In genomic region chr4:154188948-154189347, GRCm38 (mm10) we compare ENCODE assay signal across 14 mouse cellular contexts. TPM values are rescaled to one million over a fixed set of nuclear protein-coding genes. Genes with fewer than 3 reads are reported as not detected.
DNase-seq lines count a peak whose midpoint lies in the region; ATAC-seq lines count a peak whose summit lies in the region.
"Had no signal": no experiment of that assay in that cellular context is flagged by ENCODE, and none has a peak within 500 bp of the region (broad histone marks: within the 10 kb centered on the region; RNA-seq: fewer than 3 reads in every experiment).

No protein-coding gene starts in this region.

- H3K9ac ChIP-seq in kidney, embryonic 16.5 days (replicated peaks; ENCODE audit: low read length): no peak overlapping the region
- H3K9ac ChIP-seq in kidney, embryonic 14.5 days (ENCODE audit: low read depth, low read length): no peak overlapping the region
- no peak overlapping the region for H3K9ac ChIP-seq in hindbrain, embryonic 16.5 days (ENCODE audit: low read depth, low read length)
- H3K9ac ChIP-seq: liver, embryonic 13.5 days; neural tube, embryonic 15.5 days had no signal

- peaks cover 5% of the 10 kb centered on the region; the same call in 1 of the 2 replicates for H3K4me1 ChIP-seq in kidney, embryonic 16.5 days (ENCODE audit: insufficient read depth, low read length)
- H3K4me1 ChIP-seq in kidney, embryonic 14.5 days (ENCODE audit: control insufficient read depth, insufficient read depth, low read length): no peaks in the 10 kb centered on the region
- H3K4me1 ChIP-seq in heart, embryonic 10.5 days: peaks cover 30% of the 10 kb centered on the region
- no peaks in the 10 kb centered on the region for H3K4me1 ChIP-seq in hindbrain, embryonic 16.5 days (ENCODE audit: control insufficient read depth, insufficient read depth, low read depth, low read length)
- H3K4me1 ChIP-seq in midbrain, embryonic 10.5 days: peaks cover 4% of the 10 kb centered on the region; the same call in 1 of the 2 replicates
- H3K4me1 ChIP-seq: neural tube, embryonic 15.5 days had no signal

- WGBS in kidney, embryonic 16.5 days: 45% methylated on average over 8 of the region's 8 CpGs
- WGBS in kidney, embryonic 14.5 days: 51% methylated on average over 8 of the region's 8 CpGs
- 62% methylated on average over 8 of the region's 8 CpGs for WGBS in heart, embryonic 10.5 days
- 71% methylated on average over 8 of the region's 8 CpGs for WGBS in hindbrain, embryonic 16.5 days
- 76% methylated on average over 8 of the region's 8 CpGs for WGBS in midbrain, embryonic 10.5 days

- peak; percentile 29; the same call in 1 of the 2 replicates for ATAC-seq in kidney, embryonic 16.5 days (ENCODE audit: low FRiP score, low TSS enrichment)
- ATAC-seq in kidney, embryonic 14.5 days (ENCODE audit: low FRiP score, low TSS enrichment): no peak
- no peak for ATAC-seq in hindbrain, embryonic 16.5 days
- ATAC-seq: activated CD4-positive, CD25-positive, alpha-beta regulatory T cell, adult 4 months; forebrain, embryonic 16.5 days had no signal

- intact Hi-C loops in heart, postnatal 14 days (cut with DNase I): no loop called here

- no peaks in the 10 kb centered on the region for H3K36me3 ChIP-seq in kidney, embryonic 16.5 days (ENCODE audit: insufficient read depth, low read length)
- no peaks in the 10 kb centered on the region for H3K36me3 ChIP-seq in kidney, embryonic 14.5 days (ENCODE audit: control insufficient read depth, insufficient read depth, low read length)
- no peaks in the 10 kb centered on the region for H3K36me3 ChIP-seq in heart, embryonic 10.5 days
- no peaks in the 10 kb centered on the region for H3K36me3 ChIP-seq in hindbrain, embryonic 16.5 days (ENCODE audit: control insufficient read depth, insufficient read depth, low read length)
- peaks cover 23% of the 10 kb centered on the region for H3K36me3 ChIP-seq in midbrain, embryonic 10.5 days
- H3K36me3 ChIP-seq: liver, embryonic 13.5 days; neural tube, embryonic 15.5 days had no signal

- no peak overlapping the region for H3K4me3 ChIP-seq in kidney, embryonic 16.5 days (ENCODE audit: low read length)
- H3K4me3 ChIP-seq in kidney, embryonic 14.5 days (ENCODE audit: low read length): no peak overlapping the region
- no peak overlapping the region for H3K4me3 ChIP-seq in heart, embryonic 10.5 days
- no peak overlapping the region for H3K4me3 ChIP-seq in hindbrain, embryonic 16.5 days (ENCODE audit: low read length)
- no peak overlapping the region for H3K4me3 ChIP-seq in midbrain, embryonic 10.5 days
- H3K4me3 ChIP-seq: liver, embryonic 13.5 days; neural tube, embryonic 15.5 days had no signal

- DNase-seq in heart, embryonic 10.5 days (ENCODE audit: low spot score): no peak
- peak; percentile 28 to 31 for DNase-seq in heart, postnatal 14 days
- peak; percentile 46 for DNase-seq in lung, postnatal 36 days
- no peak for DNase-seq in yolk sac, embryonic 10.5 days (ENCODE audit: low spot score)
- no peak for DNase-seq in midbrain, embryonic 10.5 days (ENCODE audit: low spot score)
- DNase-seq: cerebellum, adult 2 months; liver, embryonic 13.5 days; thymus, postnatal 4 days had no signal

- H3K9me3 ChIP-seq in kidney, embryonic 16.5 days (ENCODE audit: low read length): no peaks in the 10 kb centered on the region
- no peaks in the 10 kb centered on the region for H3K9me3 ChIP-seq in kidney, embryonic 14.5 days (ENCODE audit: control insufficient read depth, low read length)
- no peaks in the 10 kb centered on the region for H3K9me3 ChIP-seq in heart, embryonic 10.5 days
- H3K9me3 ChIP-seq in hindbrain, embryonic 16.5 days (ENCODE audit: control insufficient read depth, low read length): no peaks in the 10 kb centered on the region
- H3K9me3 ChIP-seq in midbrain, embryonic 10.5 days (replicated peaks): no peaks in the 10 kb centered on the region
- H3K9me3 ChIP-seq: liver, embryonic 13.5 days; neural tube, embryonic 15.5 days had no signal

- no peak overlapping the region for H3K4me2 ChIP-seq in kidney, embryonic 16.5 days (replicated peaks; ENCODE audit: low read depth, low read length)
- no peak overlapping the region for H3K4me2 ChIP-seq in kidney, embryonic 14.5 days (replicated peaks; ENCODE audit: low read depth, low read length)
- no peak overlapping the region for H3K4me2 ChIP-seq in hindbrain, embryonic 16.5 days (ENCODE audit: low read length)
- H3K4me2 ChIP-seq: liver, embryonic 13.5 days; neural tube, embryonic 15.5 days had no signal

- no peaks in the 10 kb centered on the region for H3K27me3 ChIP-seq in kidney, embryonic 16.5 days (ENCODE audit: insufficient read depth, low read length)
- no peaks in the 10 kb centered on the region for H3K27me3 ChIP-seq in kidney, embryonic 14.5 days (ENCODE audit: control insufficient read depth, insufficient read depth, low read length)
- H3K27me3 ChIP-seq in heart, embryonic 10.5 days (ENCODE audit: insufficient read depth, poor library complexity, severe bottlenecking): peaks cover 16% of the 10 kb centered on the region
- H3K27me3 ChIP-seq in hindbrain, embryonic 16.5 days (replicated peaks; ENCODE audit: control insufficient read depth, insufficient read depth, low read length): no peaks in the 10 kb centered on the region
- H3K27me3 ChIP-seq in midbrain, embryonic 10.5 days (ENCODE audit: low read depth, poor library complexity, severe bottlenecking): no peaks in the 10 kb centered on the region
- H3K27me3 ChIP-seq: liver, embryonic 13.5 days; neural tube, embryonic 15.5 days had no signal

- H3K27ac ChIP-seq in kidney, embryonic 16.5 days (ENCODE audit: low read length): no peak overlapping the region
- no peak overlapping the region for H3K27ac ChIP-seq in kidney, embryonic 14.5 days (ENCODE audit: low read depth, low read length)
- H3K27ac ChIP-seq in heart, embryonic 10.5 days: 0 out of 2 replicates have a peak overlapping the region, but pooled peaks have one; percentile 6
- H3K27ac ChIP-seq in hindbrain, embryonic 16.5 days (ENCODE audit: low read depth, low read length): no peak overlapping the region
- no peak overlapping the region for H3K27ac ChIP-seq in midbrain, embryonic 10.5 days (replicated peaks)
- H3K27ac ChIP-seq: liver, embryonic 13.5 days; neural tube, embryonic 15.5 days had no signal

RNA-seq across cellular contexts. Expression of gene Megf6, which starts 18.4 kb away (rescaled TPM):
- 12.3 and 15.7 TPM in 2 replicates for polyA plus RNA-seq in kidney, embryonic 16.5 days (2015; fragmentation: Nextera tagmentation; extraction: Ambion mirVana)
- 7.0 and 12.7 TPM in 2 replicates for polyA plus RNA-seq in kidney, embryonic 14.5 days (2014; fragmentation: Nextera tagmentation; extraction: Ambion mirVana)
- 8.7 and 13.5 TPM in 2 replicates for polyA plus RNA-seq in heart, embryonic 10.5 days (2016; fragmentation: Nextera tagmentation; extraction: Ambion mirVana)
- total RNA-seq in heart, postnatal 14 days (2021): 10 to 100 TPM; 18.2 to 20.6 TPM
- polyA plus RNA-seq in hindbrain, embryonic 16.5 days (2015; fragmentation: Nextera tagmentation; extraction: Ambion mirVana): 10.3 and 11.0 TPM in 2 replicates
- polyA plus RNA-seq in midbrain, embryonic 10.5 days (2016; fragmentation: Nextera tagmentation; extraction: Ambion mirVana): 21.6 and 23.4 TPM in 2 replicates
- polyA plus RNA-seq: activated CD4-positive, CD25-positive, alpha-beta regulatory T cell, adult 4 months had no signal

RNA-seq across cellular contexts. Expression of gene Tprgl, which starts 28.5 kb away (rescaled TPM):
- polyA plus RNA-seq in kidney, embryonic 16.5 days (2015; fragmentation: Nextera tagmentation; extraction: Ambion mirVana): 123 and 136 TPM in 2 replicates
- polyA plus RNA-seq in kidney, embryonic 14.5 days (2014; fragmentation: Nextera tagmentation; extraction: Ambion mirVana): 98.2 and 124 TPM in 2 replicates
- polyA plus RNA-seq in heart, embryonic 10.5 days (2016; fragmentation: Nextera tagmentation; extraction: Ambion mirVana): 125 and 140 TPM in 2 replicates
- total RNA-seq in heart, postnatal 14 days (2021): 100 to 1,000 TPM; 121 to 126 TPM
- polyA plus RNA-seq in hindbrain, embryonic 16.5 days (2015; fragmentation: Nextera tagmentation; extraction: Ambion mirVana): 227 and 242 TPM in 2 replicates
- polyA plus RNA-seq in midbrain, embryonic 10.5 days (2016; fragmentation: Nextera tagmentation; extraction: Ambion mirVana): 120 and 129 TPM in 2 replicates

RNA-seq across cellular contexts. Expression of gene Wrap73, which starts 46.8 kb away (rescaled TPM):
- polyA plus RNA-seq in kidney, embryonic 16.5 days (2015; fragmentation: Nextera tagmentation; extraction: Ambion mirVana): 41.8 and 46.0 TPM in 2 replicates
- 37.7 and 41.7 TPM in 2 replicates for polyA plus RNA-seq in kidney, embryonic 14.5 days (2014; fragmentation: Nextera tagmentation; extraction: Ambion mirVana)
- polyA plus RNA-seq in heart, embryonic 10.5 days (2016; fragmentation: Nextera tagmentation; extraction: Ambion mirVana): 27.7 and 33.2 TPM in 2 replicates
- 10 to 100 TPM; 12.6 to 13.5 TPM for total RNA-seq in heart, postnatal 14 days (2021)
- 45.2 and 45.4 TPM in 2 replicates for polyA plus RNA-seq in hindbrain, embryonic 16.5 days (2015; fragmentation: Nextera tagmentation; extraction: Ambion mirVana)
- polyA plus RNA-seq in midbrain, embryonic 10.5 days (2016; fragmentation: Nextera tagmentation; extraction: Ambion mirVana): 47.2 and 53.1 TPM in 2 replicates

RNA-seq across cellular contexts. Expression of gene Trp73, which starts 48.9 kb away (rescaled TPM):
- polyA plus RNA-seq in kidney, embryonic 16.5 days (2015; fragmentation: Nextera tagmentation; extraction: Ambion mirVana): 0.31 and 0.44 TPM in 2 replicates
- 0.23 and 0.80 TPM in 2 replicates for polyA plus RNA-seq in kidney, embryonic 14.5 days (2014; fragmentation: Nextera tagmentation; extraction: Ambion mirVana)
- 0.09 TPM in 1 of 2 replicates, not detected in the other for polyA plus RNA-seq in heart, embryonic 10.5 days (2016; fragmentation: Nextera tagmentation; extraction: Ambion mirVana)
- total RNA-seq in heart, postnatal 14 days (2021): under 1 TPM; 0.05 to 0.07 TPM
- 0.84 and 1.3 TPM in 2 replicates for polyA plus RNA-seq in hindbrain, embryonic 16.5 days (2015; fragmentation: Nextera tagmentation; extraction: Ambion mirVana)
- polyA plus RNA-seq in midbrain, embryonic 10.5 days (2016; fragmentation: Nextera tagmentation; extraction: Ambion mirVana): 0.30 and 0.36 TPM in 2 replicates
- polyA plus RNA-seq: activated CD4-positive, CD25-positive, alpha-beta regulatory T cell, adult 4 months; liver, embryonic 13.5 days had no signal

Comparison
In these comparisons a context has a peak if more than half of its experiments do, and no peak if none do; other contexts are left out.
1. DNase-seq: peak in heart, postnatal 14 days (2 of 2) and lung, postnatal 36 days (single experiment); none in heart, embryonic 10.5 days (single experiment), yolk sac, embryonic 10.5 days (single experiment) and midbrain, embryonic 10.5 days (single experiment).